In the genomic region with DNA sequence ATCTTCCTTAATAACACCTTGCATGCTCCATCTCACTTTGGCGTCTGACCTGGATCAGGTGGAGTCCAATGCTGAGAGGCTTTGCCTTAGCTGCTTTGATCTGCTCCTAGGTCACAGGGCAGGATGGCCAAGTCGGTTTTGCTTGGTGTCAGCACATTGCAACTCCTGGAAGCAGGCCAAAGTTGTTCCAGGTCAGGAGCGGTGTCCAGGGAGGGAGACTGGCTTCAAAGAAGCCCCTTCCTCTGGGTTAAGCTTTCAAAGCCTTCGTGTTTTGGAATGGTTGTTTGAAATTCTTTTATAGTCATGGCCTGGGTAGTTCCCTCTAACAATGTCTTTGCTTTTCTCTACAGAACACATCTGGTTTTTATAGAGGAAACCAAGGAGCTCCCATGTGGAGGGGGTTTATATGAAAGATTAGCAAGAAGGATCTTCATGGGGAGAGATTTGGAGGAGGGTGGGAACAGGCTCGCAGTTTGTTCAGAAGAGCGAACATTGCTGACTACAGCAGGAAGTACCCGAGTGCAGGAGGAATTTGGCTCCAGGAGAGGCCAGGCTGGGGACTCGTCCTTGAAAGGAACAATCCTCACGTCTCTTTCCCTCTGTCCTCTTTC, we compare ENCODE assay signal across 11 mouse cellular contexts. TPM values are rescaled to one million over a fixed set of nuclear protein-coding genes. Genes with fewer than 3 reads are reported as not detected.
A peak's percentile ranks its signal among the peaks of the same experiment; 100 is the strongest.
DNase-seq lines count a peak whose midpoint lies in the region; ATAC-seq lines count a peak whose summit lies in the region.
"Had no signal": no experiment of that assay in that cellular context is flagged by ENCODE, and none has a peak within 500 bp of the region (broad histone marks: within the 10 kb centered on the region; RNA-seq: fewer than 3 reads in every experiment).

No protein-coding gene starts in this region.

- no peak for DNase-seq in liver, embryonic 13.5 days
- peak; percentile 50 for DNase-seq in embryonic facial prominence, embryonic 10.5 days (ENCODE audit: low spot score)
- DNase-seq in kidney, adult 8-10 months: peak; percentile 63 to 69
- DNase-seq in ovary, postnatal 36 days (ENCODE audit: low spot score): no peak
- no peak for DNase-seq in left cerebral cortex, postnatal 25 days (ENCODE audit: low spot score in 2 of 2)
- DNase-seq: cerebellum, adult 11-12 months; gastrocnemius, postnatal 14 days; thymus, postnatal 25 days had no signal

- H3K9ac ChIP-seq in liver, embryonic 13.5 days: no peak overlapping the region
- no peak overlapping the region for H3K9ac ChIP-seq in liver, embryonic 12.5 days
- H3K9ac ChIP-seq in neural tube, embryonic 13.5 days: no peak overlapping the region

- no peaks in the 10 kb centered on the region for H3K36me3 ChIP-seq in liver, embryonic 13.5 days
- no peaks in the 10 kb centered on the region for H3K36me3 ChIP-seq in liver, embryonic 12.5 days
- H3K36me3 ChIP-seq in embryonic facial prominence, embryonic 10.5 days (replicated peaks): no peaks in the 10 kb centered on the region
- H3K36me3 ChIP-seq in neural tube, embryonic 13.5 days: no peaks in the 10 kb centered on the region

- no peaks in the 10 kb centered on the region for H3K9me3 ChIP-seq in liver, embryonic 13.5 days (replicated peaks)
- H3K9me3 ChIP-seq in liver, embryonic 12.5 days (replicated peaks): no peaks in the 10 kb centered on the region
- peaks cover 9% of the 10 kb centered on the region; the same call in 1 of the 2 replicates for H3K9me3 ChIP-seq in embryonic facial prominence, embryonic 10.5 days
- 0 out of 2 replicates have a peak, but pooled peaks cover 4% of the 10 kb centered on the region for H3K9me3 ChIP-seq in neural tube, embryonic 13.5 days

- H3K4me3 ChIP-seq in liver, embryonic 13.5 days (replicated peaks): no peak overlapping the region
- H3K4me3 ChIP-seq in liver, embryonic 12.5 days: no peak overlapping the region
- H3K4me3 ChIP-seq in embryonic facial prominence, embryonic 10.5 days: no peak overlapping the region
- no peak overlapping the region for H3K4me3 ChIP-seq in neural tube, embryonic 13.5 days
- H3K4me3 ChIP-seq: myocyte had no signal

- WGBS in liver, embryonic 13.5 days (ENCODE audit: insufficient replicate concordance): 38% methylated on average over 9 of the region's 9 CpGs
- 51% methylated on average over 9 of the region's 9 CpGs for WGBS in liver, embryonic 12.5 days (ENCODE audit: insufficient replicate concordance)
- 35% methylated on average over 9 of the region's 9 CpGs for WGBS in embryonic facial prominence, embryonic 10.5 days
- 72% methylated on average over 9 of the region's 9 CpGs for WGBS in neural tube, embryonic 13.5 days

- peaks cover 12% of the 10 kb centered on the region for H3K4me1 ChIP-seq in liver, embryonic 13.5 days (replicated peaks)
- H3K4me1 ChIP-seq in liver, embryonic 12.5 days: peaks cover 11% of the 10 kb centered on the region
- H3K4me1 ChIP-seq in embryonic facial prominence, embryonic 10.5 days: peaks cover 30% of the 10 kb centered on the region
- no peaks in the 10 kb centered on the region for H3K4me1 ChIP-seq in neural tube, embryonic 13.5 days (replicated peaks)

- no peak overlapping the region for H3K4me2 ChIP-seq in liver, embryonic 13.5 days
- no peak overlapping the region for H3K4me2 ChIP-seq in liver, embryonic 12.5 days
- no peak overlapping the region for H3K4me2 ChIP-seq in neural tube, embryonic 13.5 days

- no peak overlapping the region for H3K27ac ChIP-seq in liver, embryonic 13.5 days
- H3K27ac ChIP-seq in liver, embryonic 12.5 days: no peak overlapping the region
- peak overlapping the region; percentile 79 for H3K27ac ChIP-seq in embryonic facial prominence, embryonic 10.5 days (replicated peaks)
- peak overlapping the region; percentile 28; the same call in 1 of the 2 replicates for H3K27ac ChIP-seq in neural tube, embryonic 13.5 days (replicated peaks)

- H3K27me3 ChIP-seq in liver, embryonic 13.5 days: no peaks in the 10 kb centered on the region
- H3K27me3 ChIP-seq in liver, embryonic 12.5 days (replicated peaks): no peaks in the 10 kb centered on the region
- no peaks in the 10 kb centered on the region for H3K27me3 ChIP-seq in embryonic facial prominence, embryonic 10.5 days (replicated peaks; ENCODE audit: low read depth, poor library complexity, severe bottlenecking)
- no peaks in the 10 kb centered on the region for H3K27me3 ChIP-seq in neural tube, embryonic 13.5 days

- peak; percentile 28; the same call in 1 of the 2 replicates for ATAC-seq in liver, embryonic 13.5 days (ENCODE audit: low read depth)
- ATAC-seq in liver, embryonic 12.5 days: no peak
- no peak for ATAC-seq in neural tube, embryonic 13.5 days (ENCODE audit: low read depth)

- intact Hi-C loops in left cerebral cortex, postnatal 25 days (cut with DNase I): no loop called here

RNA-seq across cellular contexts. Expression of gene Fmo1, which starts 5.4 kb away (rescaled TPM):
- 7.4 and 7.8 TPM in 2 replicates for polyA plus RNA-seq in liver, embryonic 13.5 days (2015; fragmentation: Nextera tagmentation; extraction: Ambion mirVana)
- polyA plus RNA-seq in liver, embryonic 12.5 days (2016; fragmentation: Nextera tagmentation; extraction: Ambion mirVana): 3.8 and 4.8 TPM in 2 replicates
- polyA plus RNA-seq in embryonic facial prominence, embryonic 10.5 days (2016; fragmentation: Nextera tagmentation; extraction: Ambion mirVana): 4.3 and 4.9 TPM in 2 replicates
- polyA plus RNA-seq in neural tube, embryonic 13.5 days (2015; fragmentation: Nextera tagmentation; extraction: Ambion mirVana): 21.0 and 22.9 TPM in 2 replicates
- total RNA-seq in left cerebral cortex, postnatal 25 days (2021): 10 to 100 TPM; 11.4 to 16.4 TPM

RNA-seq across cellular contexts. Expression of gene Fmo2, which starts 26.7 kb away (rescaled TPM):
- polyA plus RNA-seq in liver, embryonic 13.5 days (2015; fragmentation: Nextera tagmentation; extraction: Ambion mirVana): 0.08 and 0.29 TPM in 2 replicates
- 0.07 and 0.11 TPM in 2 replicates for polyA plus RNA-seq in liver, embryonic 12.5 days (2016; fragmentation: Nextera tagmentation; extraction: Ambion mirVana)
- polyA plus RNA-seq in embryonic facial prominence, embryonic 10.5 days (2016; fragmentation: Nextera tagmentation; extraction: Ambion mirVana): not detected in 2 replicates
- 0.91 and 2.2 TPM in 2 replicates for polyA plus RNA-seq in neural tube, embryonic 13.5 days (2015; fragmentation: Nextera tagmentation; extraction: Ambion mirVana)
- 1 to 10 TPM; 2.0 to 4.1 TPM for total RNA-seq in left cerebral cortex, postnatal 25 days (2021)
- polyA plus RNA-seq: myocyte had no signal

RNA-seq across cellular contexts. Expression of gene Fmo4, which starts 58.0 kb away (rescaled TPM):
- polyA plus RNA-seq in liver, embryonic 13.5 days (2015; fragmentation: Nextera tagmentation; extraction: Ambion mirVana): 1.6 TPM in 2 replicates
- 0.67 and 0.79 TPM in 2 replicates for polyA plus RNA-seq in liver, embryonic 12.5 days (2016; fragmentation: Nextera tagmentation; extraction: Ambion mirVana)
- polyA plus RNA-seq in embryonic facial prominence, embryonic 10.5 days (2016; fragmentation: Nextera tagmentation; extraction: Ambion mirVana): 0.09 TPM in 1 of 2 replicates, not detected in the other
- polyA plus RNA-seq in neural tube, embryonic 13.5 days (2015; fragmentation: Nextera tagmentation; extraction: Ambion mirVana): 0.36 and 0.61 TPM in 2 replicates
- total RNA-seq in left cerebral cortex, postnatal 25 days (2021): not detected
- polyA plus RNA-seq: myocyte had no signal

Comparison
In these comparisons a context has a peak if more than half of its experiments do, and no peak if none do; other contexts are left out.
1. DNase-seq: peak in embryonic facial prominence, embryonic 10.5 days (single experiment) and kidney, adult 8-10 months (2 of 2); none in liver, embryonic 13.5 days (single experiment), ovary, postnatal 36 days (single experiment) and left cerebral cortex, postnatal 25 days (0 of 2).
2. H3K27ac ChIP-seq: peak in embryonic facial prominence, embryonic 10.5 days (single experiment) and neural tube, embryonic 13.5 days (single experiment); none in liver, embryonic 13.5 days (single experiment) and liver, embryonic 12.5 days (single experiment).